Mouse (Mus musculus) ES-Bruce4 (cell line): ENCODE measurements around the gene Gstm2.

Experiments used
- CTCF ChIP-seq: IDR thresholded peaks from one replicate; pipeline ENCODE4 v1.8.1; 2011; ENCODE audit warnings: low read depth, low read length
- EP300 ChIP-seq: IDR thresholded peaks from 2 replicates; pipeline ENCODE4 v1.6.1; 2011; ENCODE audit warnings: low read depth, low read length; ENCODE audit not compliant: insufficient read depth
- POLR2A ChIP-seq: IDR thresholded peaks from one replicate; pipeline ENCODE4 v1.8.1; 2011; ENCODE audit warnings: low read length; ENCODE audit not compliant: insufficient read depth

DNA sequence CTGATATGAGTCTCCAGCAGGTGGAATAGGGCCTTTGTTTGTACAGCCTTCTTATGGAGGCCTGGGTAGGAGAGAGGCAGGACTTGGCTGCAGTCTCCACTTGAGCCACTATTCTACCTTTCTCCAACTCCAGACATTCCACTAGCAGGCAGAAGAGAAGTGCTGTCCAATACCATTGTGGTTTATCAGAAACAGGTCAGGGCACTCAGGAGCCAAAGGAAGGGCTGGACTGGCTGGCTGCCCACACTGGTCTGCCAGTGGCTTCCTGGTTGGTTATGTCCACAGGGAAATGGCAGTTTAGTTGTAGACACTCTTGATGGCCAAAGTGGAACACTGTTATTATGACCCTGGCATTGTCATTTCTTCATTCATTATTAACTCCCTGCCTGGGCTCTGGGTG is 45.9 kb upstream of the Gstm2 start:
- no peak for TF ChIP-seq CTCF
- no peak for TF ChIP-seq POLR2A
- TF ChIP-seq EP300, result no peak
